Mouse (Mus musculus) spleen, adult 18-20 months (tissue): ENCODE measurements at regions not wholly inside any gene's neighbourhood (a gene's known extent, or its start where the extent isn't known, plus 50 kb on each side); places are given as distances from the start of the nearest gene placed in this dataset.

Source experiments
- DNase-seq, 2 experiments: peaks; one replicate each; pipeline ENCODE4 v3.0.0; 2022; ENCODE audit warnings: mixed read lengths in 2 of 2

DNA sequence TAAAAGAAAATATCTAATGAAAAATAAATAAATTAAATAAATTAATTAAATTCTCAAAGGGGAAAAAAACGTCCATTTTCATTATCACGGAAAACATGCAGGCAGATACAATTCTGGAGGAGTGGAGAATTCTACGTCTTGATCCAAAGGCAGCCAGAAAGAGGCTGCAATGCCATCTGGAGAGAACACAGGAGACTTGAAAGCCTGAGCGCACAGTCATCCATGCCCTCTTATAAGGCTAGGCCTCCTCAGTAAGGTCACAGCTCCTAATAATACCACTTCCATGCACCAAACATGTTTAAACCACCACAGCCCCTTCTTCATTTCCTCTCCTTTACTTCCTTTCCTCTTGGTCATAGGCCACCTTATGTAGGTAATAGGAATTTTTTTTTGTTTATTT lies 307.1 kb downstream of the Etv1 start:
- DNase-seq = no peak

DNA sequence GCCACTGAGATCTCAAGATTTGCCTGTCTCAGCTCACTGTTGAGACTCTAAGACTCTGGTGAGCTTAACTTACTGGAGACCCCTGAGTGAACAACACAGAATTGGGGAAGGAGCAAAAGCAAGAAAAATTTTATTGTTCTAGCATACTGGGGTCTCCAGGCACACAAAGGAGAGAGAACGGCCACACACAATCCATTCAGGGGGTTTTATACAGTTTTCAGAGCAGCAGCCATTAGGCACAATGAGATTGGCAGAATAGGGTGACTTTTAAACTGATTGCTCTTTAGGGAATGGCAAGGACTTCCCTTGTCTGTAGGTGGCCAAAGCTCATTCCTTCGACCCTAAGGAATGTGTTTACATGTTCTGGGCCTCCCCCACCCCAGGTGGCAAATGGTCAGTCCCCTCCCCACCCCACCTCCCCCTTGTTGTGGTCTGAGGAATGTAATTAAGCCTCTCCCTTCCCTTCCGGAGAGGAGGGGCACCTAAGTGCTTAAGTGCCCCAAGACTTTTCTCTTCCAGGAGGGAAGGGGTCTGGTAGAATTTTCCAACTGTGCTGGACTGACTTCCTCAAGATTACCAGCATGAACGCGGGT lies 315.6 kb downstream of the Etv1 start:
- DNase-seq = no peak

DNA sequence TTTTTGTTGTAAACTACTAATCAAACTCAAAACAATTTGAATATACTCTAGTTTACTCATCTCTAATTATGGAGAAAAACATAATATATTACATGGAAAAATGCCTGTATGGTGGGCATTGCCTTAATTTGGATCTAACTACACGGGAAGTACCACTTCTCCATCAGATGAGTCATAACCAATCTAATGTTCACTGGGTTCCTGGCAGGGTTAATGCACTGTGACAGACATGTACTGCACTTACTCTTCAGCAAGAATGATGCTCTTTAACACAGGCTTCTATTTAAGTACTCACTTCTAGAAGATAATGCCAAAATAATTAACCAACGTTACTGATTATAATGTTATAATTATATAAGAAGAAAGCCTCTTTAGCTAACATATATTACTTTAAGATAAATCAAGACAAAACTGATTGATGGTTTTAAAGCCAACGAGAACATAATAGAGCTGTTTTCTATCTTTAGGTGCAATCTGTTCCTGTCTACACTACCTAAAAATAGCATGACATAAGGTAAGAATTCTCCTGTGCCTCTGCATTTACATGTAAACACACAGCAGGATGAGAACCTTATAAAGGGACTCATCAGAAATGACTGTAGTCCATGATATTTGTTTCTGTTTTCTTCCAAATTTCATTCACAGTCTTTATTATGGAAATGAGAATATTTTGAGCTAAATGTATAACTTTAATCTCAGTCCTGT lies 344.4 kb downstream of the Etv1 start:
- DNase-seq = no peak

DNA sequence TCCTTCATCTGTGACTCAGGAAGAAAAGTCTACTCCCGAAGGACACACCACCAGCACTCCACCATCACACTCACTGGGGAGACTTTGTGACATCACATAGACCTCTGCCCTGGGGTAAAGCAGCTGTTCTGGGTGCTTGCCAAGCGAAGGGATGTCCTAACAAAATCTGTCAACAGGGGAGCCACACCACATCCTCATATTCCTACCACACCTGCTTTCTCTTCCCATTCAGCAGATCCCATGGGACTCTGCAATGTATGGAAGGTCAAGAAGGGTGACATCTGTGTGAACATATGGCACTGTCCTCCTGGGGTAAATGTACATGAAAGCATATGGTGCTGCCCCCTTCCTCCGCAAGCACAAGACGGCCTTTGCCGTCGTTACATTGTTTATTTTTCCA lies 375.5 kb downstream of the Etv1 start:
- no peak for DNase-seq

DNA sequence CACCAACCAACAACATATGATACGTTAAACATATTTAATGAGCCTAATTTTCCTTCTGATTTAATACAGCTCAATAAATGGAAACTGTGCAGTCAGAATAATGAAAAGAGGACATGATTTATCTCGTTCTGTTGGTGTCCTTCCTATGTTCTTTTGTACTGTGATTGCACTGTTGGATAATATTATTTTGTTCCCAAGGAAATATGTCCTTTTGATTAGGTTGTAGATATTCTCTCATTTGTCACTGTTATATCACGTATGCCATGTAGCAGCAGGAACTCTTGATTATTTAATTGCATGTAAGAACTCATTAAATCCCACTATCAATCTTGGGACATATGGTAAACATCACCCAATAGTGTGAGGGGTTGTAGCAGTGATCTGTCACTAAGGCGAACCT lies 397.8 kb downstream of the Etv1 start:
- DNase-seq = no peak

DNA sequence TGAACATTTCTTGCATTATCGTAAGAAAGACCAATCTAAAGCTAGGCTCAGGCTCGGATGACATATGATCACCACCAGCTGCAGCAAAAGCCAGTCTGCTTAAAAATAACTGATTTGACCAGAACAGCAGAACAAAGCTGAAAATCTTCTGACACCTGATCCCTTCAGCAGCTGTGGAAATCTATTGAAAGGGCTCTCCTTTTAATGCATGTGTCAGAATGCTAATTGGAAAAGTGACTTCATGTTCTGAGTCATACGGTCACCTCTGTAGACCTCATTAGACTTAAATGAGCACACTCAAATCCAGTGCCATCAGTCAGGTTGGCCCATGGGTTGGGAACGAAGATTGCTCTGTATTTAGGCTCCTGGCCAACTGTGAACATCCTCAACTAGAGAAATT lies 444.9 kb downstream of the Etv1 start:
- DNase-seq = no peak

DNA sequence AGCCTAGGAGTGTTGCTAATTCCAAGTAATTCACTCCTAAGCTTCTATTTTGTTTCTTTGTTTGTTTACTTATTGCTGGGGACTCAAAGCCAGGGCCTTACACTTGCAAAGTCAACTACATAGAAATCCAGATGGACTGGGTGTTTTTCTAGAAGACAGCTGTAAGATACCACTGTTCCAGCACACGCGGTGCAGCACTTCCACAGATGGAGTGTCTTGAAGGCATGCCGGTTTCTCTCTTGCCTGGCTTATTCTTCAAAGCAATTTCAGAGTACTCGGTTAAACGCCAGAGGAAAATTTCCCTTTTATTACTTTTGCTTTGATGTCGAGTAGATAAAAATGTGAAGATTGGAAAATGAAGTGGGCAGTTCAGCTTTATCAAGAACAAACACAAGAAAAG lies 477.4 kb downstream of the Etv1 start:
- no peak for DNase-seq

DNA sequence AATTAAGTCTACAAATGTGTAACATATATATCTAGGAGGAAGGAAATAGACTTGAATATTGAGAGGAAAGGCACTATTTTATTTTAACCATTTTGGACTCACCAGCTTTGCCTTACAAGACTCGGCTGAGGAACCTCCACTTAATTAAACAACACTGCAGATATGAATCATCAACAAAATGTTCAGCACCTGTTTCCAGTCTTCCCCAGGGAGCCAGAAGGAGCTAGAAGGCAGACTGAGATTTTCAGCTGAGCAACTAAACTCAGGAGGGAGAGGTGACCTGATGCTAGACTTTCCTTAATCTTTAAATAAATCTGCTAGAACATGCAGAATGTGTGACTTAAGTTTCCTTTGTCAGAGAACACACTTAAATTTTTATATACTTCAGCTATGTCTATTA lies 478.4 kb downstream of the Etv1 start:
- DNase-seq = no peak

DNA sequence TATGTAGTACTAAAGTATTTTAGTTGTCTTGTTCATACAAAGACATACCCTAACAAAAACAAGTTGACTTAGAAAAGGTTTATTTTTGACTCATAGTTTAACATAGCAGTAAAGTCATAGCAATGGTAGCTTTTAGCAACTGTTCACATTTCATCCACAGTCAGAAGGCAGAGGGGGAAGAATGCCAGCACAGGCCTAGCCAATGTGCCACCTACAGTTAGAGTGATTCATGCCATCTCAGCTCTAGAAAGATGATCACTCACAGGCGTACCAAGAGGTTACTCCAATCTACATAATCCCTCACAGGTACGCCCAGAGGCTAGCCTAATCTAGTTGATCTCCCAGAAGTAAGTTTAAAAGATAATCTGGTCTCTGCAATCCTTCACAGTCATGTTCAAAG lies 510.5 kb downstream of the Etv1 start:
- no peak for DNase-seq

DNA sequence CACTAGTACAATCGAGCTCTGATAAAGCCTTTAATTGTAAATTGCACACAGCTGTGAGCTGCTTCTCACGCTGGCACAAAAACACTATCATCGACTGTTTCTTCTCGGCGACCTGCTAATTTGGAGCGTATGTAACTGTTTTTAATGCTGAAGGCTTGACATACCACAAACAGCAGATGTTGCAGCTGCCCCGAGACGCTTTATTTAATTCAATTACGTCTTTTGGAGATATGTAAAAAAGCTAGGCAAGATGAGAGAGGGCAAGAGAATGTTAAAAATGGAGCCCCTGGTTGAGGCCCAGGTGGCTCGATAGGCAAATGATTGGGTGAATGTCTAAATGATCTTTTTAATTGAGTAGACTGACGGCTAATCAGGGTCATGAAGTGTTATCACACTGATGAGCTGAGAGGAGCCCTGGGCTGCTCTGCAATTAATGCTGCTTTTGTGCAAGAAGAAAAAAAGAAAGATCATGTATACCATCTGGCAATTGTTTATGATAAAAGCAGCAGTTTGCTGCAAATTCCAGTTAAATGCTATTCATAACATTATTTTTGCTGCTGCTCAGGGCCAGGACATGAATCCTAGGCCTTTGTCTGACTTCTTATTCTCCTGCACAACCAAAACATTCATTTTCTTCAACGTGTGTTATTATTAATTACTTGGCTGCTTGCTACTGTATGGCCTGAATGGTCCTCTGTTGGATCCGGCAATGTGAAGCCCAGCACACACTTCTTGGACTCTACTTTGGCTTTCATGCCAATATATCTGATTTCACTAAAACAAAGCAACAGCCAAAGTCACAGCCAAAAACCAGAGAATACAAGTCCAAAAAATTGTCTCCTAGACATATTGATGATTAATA lies 522.4 kb downstream of the Etv1 start:
- no peak for DNase-seq

DNA sequence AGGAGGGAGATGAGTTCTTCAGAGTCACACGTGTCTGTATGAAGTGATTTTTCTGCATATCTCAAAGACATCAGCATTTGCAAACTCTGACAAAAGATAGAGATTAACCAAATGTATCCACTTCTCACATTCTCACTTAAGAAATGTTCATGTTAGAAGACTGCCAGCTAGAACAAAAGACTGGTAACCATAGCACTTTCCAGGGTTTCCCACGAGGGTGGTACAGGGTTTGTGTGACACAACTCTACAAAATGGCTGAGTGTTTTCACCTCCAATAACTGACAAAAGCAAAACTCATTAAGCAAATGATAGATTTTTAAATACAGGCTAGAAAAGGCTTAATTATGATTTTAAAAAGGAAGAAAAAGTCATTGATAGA lies 523.0 kb downstream of the Etv1 start:
- DNase-seq = no peak

DNA sequence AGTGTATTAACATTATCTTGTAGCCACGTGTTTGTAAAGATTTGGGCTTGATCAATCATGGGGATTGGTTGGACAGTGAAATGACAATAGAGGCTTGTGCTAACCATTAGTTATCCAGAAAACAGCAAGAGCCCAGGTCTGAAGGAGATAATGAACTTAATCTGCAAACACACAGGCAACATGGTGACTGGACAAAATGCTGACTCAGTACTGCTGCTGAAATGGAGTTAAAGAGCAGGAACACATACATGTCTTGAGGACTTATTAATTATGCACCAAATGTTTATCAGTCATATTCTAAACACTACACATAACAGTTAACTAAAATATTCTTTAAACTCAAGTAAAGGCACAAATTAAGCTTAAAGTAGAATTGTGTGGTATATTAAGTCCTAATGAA lies 528.6 kb downstream of the Etv1 start:
- no peak for DNase-seq

DNA sequence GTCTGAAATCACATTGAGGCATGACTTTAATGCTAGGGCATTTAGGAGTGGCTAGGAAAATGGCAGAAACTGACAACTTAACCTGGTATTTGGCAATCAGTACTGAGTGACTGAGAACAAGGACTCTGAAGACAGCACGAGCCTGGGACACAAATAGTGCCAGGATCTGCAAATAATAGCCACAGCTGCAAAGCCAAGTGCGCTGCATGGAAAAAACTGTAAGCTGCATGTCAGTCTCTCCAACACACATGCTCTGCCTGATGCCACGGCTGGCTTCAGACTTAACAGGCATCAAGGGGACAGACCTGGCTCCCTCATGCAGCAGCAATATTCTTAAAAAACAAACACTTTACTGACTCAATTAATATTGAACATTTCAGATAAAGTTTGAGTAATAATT lies 530.7 kb downstream of the Etv1 start:
- no peak for DNase-seq

DNA sequence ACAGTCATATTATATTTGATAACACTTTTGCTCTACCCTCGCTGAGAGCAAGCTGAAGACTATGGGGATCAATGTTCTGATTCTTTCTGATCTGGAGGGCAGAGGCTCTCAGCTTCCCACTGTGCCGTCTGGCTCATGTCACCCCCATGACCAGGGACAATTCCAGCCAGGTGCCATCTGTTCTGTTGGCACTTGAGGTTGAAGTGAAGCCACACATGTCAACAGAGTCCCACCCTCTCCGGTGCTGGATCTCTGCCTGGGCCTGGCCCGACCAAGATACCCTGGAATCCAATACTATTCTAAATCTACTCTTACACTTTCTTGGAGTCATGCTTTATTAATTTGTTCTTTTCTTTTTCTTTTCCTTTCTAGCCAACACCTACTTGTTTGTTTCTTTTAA lies 538.0 kb downstream of the Etv1 start:
- DNase-seq = no peak

DNA sequence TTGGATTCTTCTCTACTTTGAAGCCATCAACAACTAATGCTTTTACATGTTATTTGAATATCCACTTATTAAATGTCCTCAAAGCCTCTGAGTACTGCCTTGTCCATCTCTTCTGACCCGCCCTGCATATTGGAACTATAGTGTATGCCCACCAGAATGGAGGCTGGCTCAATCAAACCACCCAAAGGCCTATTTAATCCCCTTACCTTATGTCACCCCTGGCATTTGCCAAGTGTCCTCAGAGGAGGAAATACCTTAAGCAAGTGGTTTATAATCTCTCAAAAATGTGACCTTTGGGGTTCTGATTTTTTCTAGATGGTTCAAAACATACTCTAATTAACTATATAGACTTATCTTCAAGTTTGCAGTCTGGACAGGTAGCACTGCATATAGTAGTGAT lies 542.3 kb downstream of the Etv1 start:
- no peak for DNase-seq

DNA sequence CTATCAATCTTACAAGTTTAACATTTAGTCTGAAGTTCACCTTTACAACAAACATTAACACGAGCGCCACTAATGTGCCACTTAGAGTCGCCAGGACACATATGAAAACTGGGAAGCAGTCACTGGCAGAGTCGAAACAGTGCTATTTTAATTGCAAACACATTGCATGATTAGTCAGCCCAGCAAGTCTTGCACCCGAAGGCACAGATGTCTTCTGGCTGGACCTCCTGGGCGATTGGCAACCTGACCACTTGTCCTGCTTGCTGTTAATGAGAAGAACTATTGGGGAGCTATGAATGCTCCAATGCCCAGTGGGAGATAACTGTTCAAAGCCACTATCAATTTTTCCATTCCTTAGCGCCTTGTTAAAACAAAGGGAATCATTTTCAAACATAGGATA lies 547.0 kb downstream of the Etv1 start:
- no peak for DNase-seq

DNA sequence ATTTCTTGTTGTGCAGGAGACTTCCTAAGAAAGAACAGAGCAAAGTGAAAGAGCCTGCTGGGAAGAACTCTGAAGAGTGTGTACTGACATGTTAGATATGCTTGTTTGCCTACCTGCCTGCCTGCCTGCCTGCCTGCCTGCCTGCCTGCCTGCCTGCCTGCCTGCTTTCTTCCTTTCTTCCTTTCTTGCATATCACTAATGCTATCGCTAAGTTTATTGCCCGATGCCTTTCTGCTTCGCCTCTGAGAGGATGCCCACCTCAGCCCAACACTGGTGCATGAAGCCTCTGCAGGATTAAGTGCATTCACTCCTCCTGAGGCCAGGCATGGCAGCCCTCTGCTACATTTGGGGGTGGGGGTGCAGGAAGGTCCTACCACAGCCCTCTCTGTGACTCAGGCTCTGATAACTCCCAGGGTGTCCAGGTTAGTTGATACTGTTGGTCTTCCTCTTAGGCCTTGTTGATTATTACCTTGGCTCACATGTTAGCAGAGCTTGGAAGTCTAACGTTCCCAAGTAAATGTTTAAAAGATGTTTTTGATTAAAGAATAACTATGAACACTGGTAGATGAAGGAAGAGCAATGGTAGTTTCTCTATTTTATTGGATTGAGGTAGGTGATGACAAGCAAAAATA lies 547.6 kb downstream of the Etv1 start:
- no peak for DNase-seq

DNA sequence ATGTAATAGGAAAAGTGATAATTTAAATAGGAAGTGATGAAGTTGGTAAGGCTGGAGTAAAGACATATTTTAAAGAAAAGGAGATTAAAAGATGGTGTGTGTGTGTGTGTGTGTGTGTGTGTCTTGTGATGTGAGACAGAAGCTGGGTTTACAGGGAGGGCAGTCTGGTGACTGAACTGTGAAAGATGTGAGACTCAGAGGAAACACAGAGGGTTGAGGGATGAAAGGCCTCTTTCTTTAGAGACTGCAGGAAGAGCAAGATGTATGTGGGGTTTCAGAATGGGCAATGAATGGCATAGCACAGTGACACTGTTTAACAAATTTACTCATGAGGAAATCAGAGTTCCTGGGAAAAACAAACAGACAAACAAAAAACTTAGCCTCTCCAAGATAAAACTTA lies 549.2 kb downstream of the Etv1 start:
- DNase-seq = no peak

DNA sequence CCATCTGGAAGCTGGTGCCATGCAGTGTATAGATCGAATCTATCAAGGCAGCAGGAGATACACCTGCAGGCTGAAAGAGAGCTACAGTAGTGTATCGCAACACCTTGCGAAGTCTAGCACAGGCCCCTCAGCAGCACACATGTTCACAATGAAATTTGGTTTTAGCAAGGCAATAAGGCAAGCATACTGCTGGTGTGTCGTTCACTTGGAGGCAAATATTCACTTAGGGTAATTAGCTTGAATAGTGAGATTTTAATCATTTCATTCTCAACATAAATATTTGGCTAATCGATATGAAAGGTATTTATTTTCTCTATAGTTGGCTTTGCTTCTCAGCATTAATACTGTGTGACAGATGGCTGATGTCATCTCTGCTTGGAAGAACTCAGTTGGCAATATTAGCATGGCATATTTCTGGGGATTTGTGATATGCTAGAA lies 559.9 kb downstream of the Etv1 start:
- no peak for DNase-seq

DNA sequence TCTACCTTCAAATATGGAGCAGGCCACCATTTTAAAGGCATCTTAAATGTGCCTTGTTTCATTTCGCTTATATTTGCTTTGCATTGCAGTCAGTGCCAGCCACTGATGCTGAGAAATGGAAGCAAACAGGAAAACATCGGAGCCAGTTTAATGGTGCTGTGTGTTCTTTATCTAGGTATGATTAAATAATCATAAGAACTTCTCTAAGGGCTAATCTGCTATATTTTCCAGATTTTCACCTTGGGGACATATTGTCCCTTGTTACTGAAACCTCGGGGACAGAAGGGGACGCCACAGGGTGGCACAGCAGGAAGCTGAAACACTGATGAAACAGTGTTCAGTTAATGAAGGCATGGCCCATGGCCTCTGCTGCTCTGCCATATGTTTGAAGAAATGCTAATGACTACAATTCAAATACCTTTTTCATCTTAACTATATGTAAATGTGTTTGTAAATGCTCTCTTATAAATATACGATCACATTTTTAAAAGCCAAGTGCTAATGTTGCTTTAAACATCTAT lies 562.6 kb downstream of the Etv1 start:
- DNase-seq = no peak

DNA sequence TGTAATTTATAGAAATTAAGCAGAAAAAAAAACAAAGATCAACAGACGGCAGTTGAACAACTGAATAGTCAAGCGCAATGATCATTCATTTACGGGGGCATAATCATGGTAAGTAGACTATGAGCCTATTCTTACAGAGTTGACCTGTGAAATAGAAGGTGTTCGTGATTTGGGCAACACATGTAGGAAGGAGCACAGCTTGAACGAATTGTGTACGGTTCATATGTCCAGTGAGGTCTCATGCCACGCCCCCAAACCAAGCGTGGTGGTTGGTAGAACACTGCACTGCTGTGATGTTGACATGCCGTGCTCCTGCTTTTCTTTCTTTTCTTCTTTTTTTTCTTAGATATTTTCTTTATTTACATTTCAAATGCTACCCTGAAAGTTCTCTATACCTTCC lies 563.1 kb downstream of the Etv1 start:
- DNase-seq = no peak

DNA sequence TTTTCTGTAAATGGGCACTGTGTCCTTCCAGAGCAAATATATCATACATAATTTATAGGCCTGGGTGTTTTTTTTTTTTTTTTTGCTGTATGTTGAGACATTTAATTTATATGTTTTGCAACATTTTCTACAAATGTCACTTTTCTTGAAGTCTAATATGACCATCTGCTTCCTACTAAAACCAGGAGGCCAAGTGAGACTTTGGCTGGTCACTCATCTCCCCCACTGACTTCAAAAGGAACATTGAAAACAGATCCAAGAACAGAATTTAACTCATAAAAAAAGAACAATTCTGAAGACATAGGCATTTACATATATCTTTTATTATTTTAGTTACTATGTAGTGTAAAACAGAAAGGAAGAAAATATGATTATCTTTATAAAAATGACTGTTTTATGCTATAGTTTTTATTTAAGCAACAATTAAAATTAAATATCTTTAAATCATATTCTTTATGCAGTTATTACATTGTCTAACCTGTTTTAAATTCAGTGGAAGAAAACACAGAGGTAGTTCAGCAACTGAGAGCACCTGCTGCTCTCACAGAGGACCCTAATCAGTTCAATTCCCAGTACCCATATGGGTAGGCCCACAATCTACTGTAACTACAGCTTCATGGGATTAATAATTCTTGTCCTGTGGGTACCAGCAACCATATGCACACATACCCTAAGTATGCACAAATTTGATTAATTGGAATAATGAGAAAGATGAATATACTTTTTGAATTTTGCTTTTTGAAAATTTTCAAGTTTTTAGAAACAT lies 592.5 kb downstream of the Etv1 start:
- DNase-seq = no peak

DNA sequence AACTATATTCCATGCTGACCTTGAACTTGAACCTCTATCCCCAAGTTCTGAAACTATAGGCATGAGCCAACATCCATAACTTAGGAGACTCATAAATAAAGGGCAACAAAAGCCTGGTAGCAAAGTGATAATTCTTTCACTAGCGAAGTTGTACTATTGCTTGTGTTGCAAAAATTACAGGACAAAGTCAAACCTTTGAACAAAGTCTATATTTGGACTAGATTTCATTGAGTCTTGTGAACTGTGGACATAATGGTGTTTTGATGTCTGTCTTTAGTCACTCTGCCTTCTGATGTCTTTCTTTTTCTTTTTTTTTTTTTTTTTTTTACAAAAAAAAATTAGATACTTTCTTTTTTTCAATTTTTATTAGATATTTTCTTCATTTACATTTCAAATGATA lies 594.5 kb downstream of the Etv1 start:
- no peak for DNase-seq
